Mouse (Mus musculus) limb, embryonic 12.5 days (tissue): ENCODE results near the gene Tmem242. TPM values are rescaled to one million over a fixed set of nuclear protein-coding genes. Genes with fewer than 3 reads are reported as not detected.
A peak's percentile ranks its signal among the peaks of the same experiment; 100 is the strongest.

Source experiments
- ATAC-seq: fragments of 200-750 bp; cut with Nextera tagmentation; 2 replicates; pipeline ENCODE4 v1.8.0; 2017; ENCODE audit warnings: low read depth, moderate TSS enrichment; ENCODE audit not compliant: insufficient number of reproducible peaks, insufficient read depth, low FRiP score, low TSS enrichment
- H3K27ac ChIP-seq: fragments of 300-500 bp; sonication (generic); 2 replicates; pipeline ENCODE4 v1.5.1; 2016; ENCODE audit warnings: mild to moderate bottlenecking, moderate library complexity
- H3K27me3 ChIP-seq: fragments of 300-500 bp; sonication (generic); 2 replicates; pipeline ENCODE4 v1.6.1; 2016; ENCODE audit warnings: mild to moderate bottlenecking, moderate library complexity
- H3K36me3 ChIP-seq: fragments of 300-500 bp; sonication (generic); 2 replicates; pipeline ENCODE4 v1.6.1; 2016; ENCODE audit warnings: mild to moderate bottlenecking, moderate library complexity
- H3K4me1 ChIP-seq: fragments of 300-500 bp; sonication (generic); replicated peaks from 2 replicates; pipeline ENCODE4 v1.6.1; 2016
- H3K4me2 ChIP-seq: fragments of 300-500 bp; sonication (generic); 2 replicates; pipeline ENCODE4 v1.6.1; 2016; ENCODE audit warnings: mild to moderate bottlenecking, moderate library complexity
- H3K4me3 ChIP-seq: fragments of 300-500 bp; sonication (generic); replicated peaks from 2 replicates; pipeline ENCODE4 v1.5.1; 2016; ENCODE audit warnings: mild to moderate bottlenecking
- H3K9ac ChIP-seq: fragments of 300-500 bp; sonication (generic); replicated peaks from 2 replicates; pipeline ENCODE4 v1.6.1; 2016; ENCODE audit warnings: mild to moderate bottlenecking, moderate library complexity
- H3K9me3 ChIP-seq: fragments of 300-500 bp; sonication (generic); 2 replicates; pipeline ENCODE4 v1.6.1; 2016; ENCODE audit warnings: mild to moderate bottlenecking, moderate library complexity
- WGBS: fragments of 180-500 bp; shearing (Covaris S2); methylation state at CpG from one replicate; pipeline ENCODE4 v1.1.7; 2016; 5-methylcytosine and 5-hydroxymethylcytosine counted together
- polyA plus RNA-seq: library from polyadenylated mRNA; unstranded; fragments of >200 nt; fragmentation: Nextera tagmentation; extraction: Ambion mirVana; gene quantifications from 2 replicates; pipeline ENCODE4 v1.2.1, GENCODE M21; 2016

The Tmem242 gene
- polyA plus RNA-seq, 1 experiment from 2014 or later = 153 TPM

GRCm38 (mm10) chr17:5401288-5401687, 38.8 kb downstream of the Tmem242 start:
- no peak overlapping the region for H3K4me2 ChIP-seq
- H3K9ac ChIP-seq = no peak overlapping the region
- H3K4me3 ChIP-seq = no peak overlapping the region
- no peak overlapping the region for H3K27ac ChIP-seq
- H3K4me1 ChIP-seq = peaks cover 11% of the 10 kb centered on the region
- no peak for ATAC-seq
- H3K9me3 ChIP-seq = no peaks in the 10 kb centered on the region
- H3K27me3 ChIP-seq = peaks cover 30% of the 10 kb centered on the region
- no peaks in the 10 kb centered on the region for H3K36me3 ChIP-seq
- WGBS = 86% methylated on average over 10 of the region's 10 CpGs

- Histone ChIP-seq H3K27ac (no peak overlapping the region), H3K4me2 (no peak overlapping the region), H3K9ac (no peak overlapping the region), H3K4me1 (peaks cover 11% of the 10 kb centered on the region), H3K36me3 (no peaks in the 10 kb centered on the region), H3K9me3 (no peaks in the 10 kb centered on the region), H3K4me3 (no peak overlapping the region), H3K27me3 (peaks cover 29% of the 10 kb centered on the region)
- WGBS = 69% methylated on average over 14 of the region's 14 CpGs
- no peak for ATAC-seq
Measured at GRCm38 (mm10) chr17:5400435-5401090, 39.5 kb downstream of the Tmem242 start.

GRCm38 (mm10) chr17:5397148-5398007, 42.7 kb downstream of the Tmem242 start:
- no peak overlapping the region for H3K4me3 ChIP-seq
- no peaks in the 10 kb centered on the region for H3K36me3 ChIP-seq
- 30% methylated on average over 33 of the region's 33 CpGs for WGBS
- H3K27me3 ChIP-seq = peaks cover 6% of the 10 kb centered on the region; the same call in 1 of the 2 replicates
- 0 out of 2 replicates have a peak overlapping the region, but pooled peaks have one; percentile 18 for H3K4me2 ChIP-seq
- ATAC-seq = peak; percentile 79; the same call in 1 of the 2 replicates
- peaks cover 7% of the 10 kb centered on the region; the same call in 1 of the 2 replicates for H3K9me3 ChIP-seq
- H3K27ac ChIP-seq = no peak overlapping the region
- peaks cover 3% of the 10 kb centered on the region; the same call in 1 of the 2 replicates for H3K4me1 ChIP-seq
- H3K9ac ChIP-seq = no peak overlapping the region

GRCm38 (mm10) chr17:5396213-5396612, 43.8 kb downstream of the Tmem242 start:
- no peak overlapping the region for H3K9ac ChIP-seq
- no peak overlapping the region for H3K4me3 ChIP-seq
- no peak overlapping the region for H3K4me2 ChIP-seq
- ATAC-seq = no peak
- H3K9me3 ChIP-seq = peaks cover 7% of the 10 kb centered on the region; the same call in 1 of the 2 replicates
- peaks cover 6% of the 10 kb centered on the region; the same call in 1 of the 2 replicates for H3K27me3 ChIP-seq
- 77% methylated on average over 5 of the region's 5 CpGs for WGBS
- H3K36me3 ChIP-seq = no peaks in the 10 kb centered on the region
- no peak overlapping the region for H3K27ac ChIP-seq
- peaks cover 3% of the 10 kb centered on the region; the same call in 1 of the 2 replicates for H3K4me1 ChIP-seq

GRCm38 (mm10) chr17:5395454-5396205, 44.4 kb downstream of the Tmem242 start:
- peaks cover 3% of the 10 kb centered on the region; the same call in 1 of the 2 replicates for H3K4me1 ChIP-seq
- no peak overlapping the region for H3K27ac ChIP-seq
- H3K9me3 ChIP-seq = peaks cover 7% of the 10 kb centered on the region; the same call in 1 of the 2 replicates

GRCm38 (mm10) chr17:5390682-5391081, 49.4 kb downstream of the Tmem242 start:
- Histone ChIP-seq H3K27me3 (no peaks in the 10 kb centered on the region), H3K4me2 (no peak overlapping the region), H3K36me3 (no peaks in the 10 kb centered on the region), H3K9me3 (peaks cover 7% of the 10 kb centered on the region; the same call in 1 of the 2 replicates), H3K4me3 (no peak overlapping the region), H3K4me1 (no peaks in the 10 kb centered on the region), H3K27ac (no peak overlapping the region), H3K9ac (no peak overlapping the region)
- no peak for ATAC-seq
- 61% methylated on average over 10 of the region's 10 CpGs for WGBS

More at GRCm38 (mm10) chr17:5395454-5396205, 44.4 kb downstream of the Tmem242 start:
- Histone ChIP-seq H3K4me3 (no peak overlapping the region), H3K9ac (no peak overlapping the region), H3K36me3 (no peaks in the 10 kb centered on the region), H3K27me3 (peaks cover 6% of the 10 kb centered on the region; the same call in 1 of the 2 replicates), H3K4me2 (no peak overlapping the region)
- ATAC-seq = no peak
- 81% methylated on average over 16 of the region's 16 CpGs for WGBS

GRCm38 (mm10) chr17:5388351-5388750, 51.7 kb downstream of the Tmem242 start:
- H3K4me2 ChIP-seq = no peak overlapping the region
- no peak for ATAC-seq
- H3K4me1 ChIP-seq = no peaks in the 10 kb centered on the region
- H3K9ac ChIP-seq = no peak overlapping the region
- no peak overlapping the region for H3K4me3 ChIP-seq
- H3K27ac ChIP-seq = no peak overlapping the region
- peaks cover 6% of the 10 kb centered on the region; the same call in 1 of the 2 replicates for H3K9me3 ChIP-seq
- 57% methylated on average over 3 of the region's 3 CpGs for WGBS
- no peaks in the 10 kb centered on the region for H3K36me3 ChIP-seq
- no peaks in the 10 kb centered on the region for H3K27me3 ChIP-seq

GRCm38 (mm10) chr17:5386885-5387545, 53.0 kb downstream of the Tmem242 start:
- Histone ChIP-seq H3K4me1 (no peaks in the 10 kb centered on the region), H3K36me3 (no peaks in the 10 kb centered on the region), H3K4me3 (no peak overlapping the region), H3K27ac (no peak overlapping the region), H3K27me3 (no peaks in the 10 kb centered on the region), H3K4me2 (no peak overlapping the region), H3K9me3 (no peaks in the 10 kb centered on the region), H3K9ac (no peak overlapping the region)
- 90% methylated on average over 12 of the region's 12 CpGs for WGBS
- ATAC-seq = no peak

- Histone ChIP-seq H3K36me3 (no peaks in the 10 kb centered on the region), H3K9me3 (no peaks in the 10 kb centered on the region), H3K4me3 (no peak overlapping the region), H3K4me2 (no peak overlapping the region), H3K27ac (no peak overlapping the region), H3K4me1 (no peaks in the 10 kb centered on the region), H3K9ac (no peak overlapping the region), H3K27me3 (no peaks in the 10 kb centered on the region)
- WGBS = 97% methylated on average over 1 of the region's 1 CpGs
- ATAC-seq = no peak
Measured at GRCm38 (mm10) chr17:5385694-5386093, 54.4 kb downstream of the Tmem242 start.

- Histone ChIP-seq H3K9ac (no peak overlapping the region), H3K27ac (no peak overlapping the region), H3K27me3 (no peaks in the 10 kb centered on the region; the same call in 1 of the 2 replicates), H3K4me2 (no peak overlapping the region; the same call in 1 of the 2 replicates), H3K36me3 (no peaks in the 10 kb centered on the region), H3K4me3 (no peak overlapping the region), H3K9me3 (no peaks in the 10 kb centered on the region), H3K4me1 (no peaks in the 10 kb centered on the region)
- 32% methylated on average over 7 of the region's 7 CpGs for WGBS
- no peak for ATAC-seq
Measured at GRCm38 (mm10) chr17:5377930-5378310, 62.1 kb downstream of the Tmem242 start.
